Mouse (Mus musculus) liver, embryonic 14.5 days (tissue): ENCODE data around the gene Dok4. TPM values are rescaled to one million over a fixed set of nuclear protein-coding genes. Genes with fewer than 3 reads are reported as not detected.
A peak's percentile ranks its signal among the peaks of the same experiment; 100 is the strongest.

Experiments
- ATAC-seq: fragments of 200-750 bp; cut with Nextera tagmentation; 2 replicates; pipeline ENCODE4 v1.8.0; 2017; ENCODE audit warnings: moderate number of reproducible peaks, mild to moderate bottlenecking, moderate library complexity; ENCODE audit not compliant: insufficient read depth
- DNase-seq, 3 experiments: peaks; one replicate each; pipeline ENCODE4 v3.0.0-alpha.2; 2012 to 2013; ENCODE audit warnings: low read depth in 3 of 3, low spot score in 3 of 3
- H3K27ac ChIP-seq: fragments of 300-500 bp; sonication (generic); 2 replicates; pipeline ENCODE4 v1.5.1; 2014; ENCODE audit warnings: moderate library complexity, mild to moderate bottlenecking, control low read depth, inconsistent platforms
- H3K27me3 ChIP-seq: fragments of 300-500 bp; sonication (generic); 2 replicates; pipeline ENCODE4 v1.6.1; 2014; ENCODE audit warnings: mild to moderate bottlenecking, low read length, moderate library complexity; ENCODE audit not compliant: control insufficient read depth, insufficient read depth
- H3K36me3 ChIP-seq: fragments of 300-500 bp; sonication (generic); replicated peaks from 2 replicates; pipeline ENCODE4 v1.6.1; 2014; ENCODE audit warnings: low read depth; ENCODE audit not compliant: control insufficient read depth, insufficient read depth
- H3K4me1 ChIP-seq, 2 experiments: fragments of 200-500 bp in 1 of 2; fragments of 300-500 bp in 1 of 2; sonication (generic) in 1 of 2; replicated peaks; 2 replicates each; pipeline ENCODE4 v1.6.1; 2012 to 2014; ENCODE audit warnings: antibody characterized with exemption in 1 of 2, inconsistent platforms in 1 of 2, low read length in 1 of 2; ENCODE audit not compliant: control insufficient read depth in 2 of 2, insufficient read depth in 2 of 2
- H3K4me2 ChIP-seq: fragments of 300-500 bp; sonication (generic); 2 replicates; pipeline ENCODE4 v1.6.1; 2014; ENCODE audit warnings: low read depth, mild to moderate bottlenecking, control low read depth, moderate library complexity
- H3K4me3 ChIP-seq, 2 experiments: fragments of 200-500 bp in 1 of 2; fragments of 300-500 bp in 1 of 2; sonication (generic) in 1 of 2; 2 replicates each; pipeline ENCODE4 v1.5.1; 2012 to 2014; ENCODE audit warnings: low read depth in 2 of 2, low read length in 2 of 2, mild to moderate bottlenecking in 2 of 2, control low read depth in 1 of 2, inconsistent platforms in 1 of 2, moderate library complexity in 1 of 2; ENCODE audit not compliant: insufficient read depth in 1 of 2
- H3K9ac ChIP-seq: fragments of 300-500 bp; sonication (generic); replicated peaks from 2 replicates; pipeline ENCODE4 v1.6.1; 2014; ENCODE audit warnings: mild to moderate bottlenecking, control low read depth, moderate library complexity
- H3K9me3 ChIP-seq: fragments of 300-500 bp; sonication (generic); 2 replicates; pipeline ENCODE4 v1.6.1; 2016; ENCODE audit warnings: low read length, mixed read lengths; ENCODE audit not compliant: control insufficient read depth
- CTCF ChIP-seq: IDR thresholded peaks from 2 replicates; pipeline ENCODE4 v1.5.1; 2016; ENCODE audit warnings: antibody characterized with exemption, low read depth, control low read depth
- EP300 ChIP-seq: IDR thresholded peaks from 2 replicates; pipeline ENCODE4 v1.6.1; 2016; ENCODE audit warnings: antibody characterized with exemption, low read depth
- WGBS: fragments of 180-500 bp; shearing (Covaris S2); extraction: QIAGEN DNeasy Blood & Tissue Kit; methylation state at CpG from one replicate; pipeline ENCODE4 v1.1.7; 2014; ENCODE audit not compliant: insufficient replicate concordance; 5-methylcytosine and 5-hydroxymethylcytosine counted together
- polyA plus RNA-seq, 2 experiments: library from polyadenylated mRNA; depleted of rRNA in 1 of 2; stranded (reverse) in 1 of 2; unstranded in 1 of 2; fragments of >200 nt; fragmentation: Nextera tagmentation in 1 of 2; extraction: Ambion mirVana in 1 of 2; gene quantifications; 2 replicates each; pipeline versions ENCODE4 v1.2.1 to v1.2.3; 2012 to 2014

The Dok4 gene
- polyA plus RNA-seq, 2 experiments: 7.2 to 11.1 TPM

DNA sequence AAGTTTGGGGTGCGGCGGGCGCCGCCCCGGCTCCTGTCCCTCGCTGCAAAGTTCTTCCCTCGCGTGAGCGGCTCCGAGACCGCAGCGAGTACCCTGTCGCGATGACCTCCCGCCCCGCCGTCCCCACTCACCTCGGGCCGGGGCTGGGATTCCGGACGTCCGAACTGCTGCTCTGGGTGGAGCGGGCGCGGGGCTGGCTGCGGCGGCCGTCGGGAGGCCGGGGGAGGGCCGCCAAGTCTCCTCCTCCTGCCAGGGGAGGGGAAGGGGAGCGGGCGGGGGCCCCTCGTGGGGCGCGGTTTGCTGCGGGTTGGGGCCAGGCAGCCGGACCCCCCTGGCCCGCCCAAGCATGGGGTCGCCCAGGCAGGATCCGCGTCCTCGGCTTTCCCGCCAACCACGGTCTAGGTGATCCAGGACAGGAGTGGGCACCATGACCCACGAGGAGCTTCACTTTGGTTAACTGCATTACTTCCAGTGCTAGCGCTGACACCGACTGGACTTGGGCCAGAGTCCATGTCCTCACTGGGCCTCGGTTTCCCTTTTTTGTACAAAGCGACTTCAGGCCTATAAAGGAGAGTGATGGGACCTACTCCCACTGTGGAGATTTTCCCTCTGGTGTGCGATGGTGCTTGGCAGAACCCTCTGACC is 41.8 kb upstream of the Dok4 start, which contains the start of gene Ccdc102a:
TSS of gene Ccdc102a (minus strand) at position 248 of the 645 bp plus-strand sequence.
- Histone ChIP-seq H3K36me3 (no peaks in the 10 kb centered on the region), H3K27me3 (peaks cover 3% of the 10 kb centered on the region; the same call in 1 of the 2 replicates), H3K4me2 (peak within 1 kb of the TSS; percentile 95), H3K4me3 (peak within 1 kb of the TSS; percentile 62 to 76), H3K9ac (peak within 1 kb of the TSS; percentile 72), H3K9me3 (no peaks in the 10 kb centered on the region), H3K4me1 (peaks cover 15 to 32% of the 10 kb centered on the region in 2 experiments), H3K27ac (no peak within 1 kb of the TSS)
- 3% methylated on average over 45 of the region's 51 CpGs for WGBS
- ATAC-seq (peak; percentile 45), DNase-seq (no peak)
- TF ChIP-seq CTCF: no peak
- TF ChIP-seq EP300: no peak

GRCm38 (mm10) chr8:94917352-94917751 is 41.2 kb upstream of the Dok4 start:
- WGBS: under 1% methylated on average over 27 of the region's 27 CpGs
- DNase-seq (peak; percentile 61 to 67 (median 63)), ATAC-seq (peak; percentile 84)
- peak overlapping the region; percentile 72 for H3K9ac ChIP-seq
- peak overlapping the region; percentile 62 to 76 for H3K4me3 ChIP-seq
- H3K9me3 ChIP-seq: no peaks in the 10 kb centered on the region
- H3K36me3 ChIP-seq: no peaks in the 10 kb centered on the region
- H3K27ac ChIP-seq: no peak overlapping the region
- peaks cover 6% of the 10 kb centered on the region; the same call in 1 of the 2 replicates for H3K27me3 ChIP-seq
- TF ChIP-seq EP300: no peak
- TF ChIP-seq CTCF: peak; percentile 84
- H3K4me2 ChIP-seq: peak overlapping the region; percentile 95
- peaks cover 11 to 26% of the 10 kb centered on the region in 2 experiments for H3K4me1 ChIP-seq

GRCm38 (mm10) chr8:94916960-94917324 is 40.8 kb upstream of the Dok4 start:
- Histone ChIP-seq H3K36me3 (no peaks in the 10 kb centered on the region), H3K4me1 (peaks cover 7 to 22% of the 10 kb centered on the region in 2 experiments), H3K4me2 (peak overlapping the region; percentile 95), H3K27me3 (peaks cover 6% of the 10 kb centered on the region; the same call in 1 of the 2 replicates), H3K27ac (no peak overlapping the region), H3K4me3 (peak overlapping the region; percentile 62 to 76), H3K9me3 (no peaks in the 10 kb centered on the region), H3K9ac (peak overlapping the region; percentile 43)
- WGBS: 6% methylated on average over 10 of the region's 10 CpGs
- no peak for TF ChIP-seq EP300
- no peak for TF ChIP-seq CTCF
- ATAC-seq (peak; percentile 11; the same call in 1 of the 2 replicates), DNase-seq (no peak)

DNA sequence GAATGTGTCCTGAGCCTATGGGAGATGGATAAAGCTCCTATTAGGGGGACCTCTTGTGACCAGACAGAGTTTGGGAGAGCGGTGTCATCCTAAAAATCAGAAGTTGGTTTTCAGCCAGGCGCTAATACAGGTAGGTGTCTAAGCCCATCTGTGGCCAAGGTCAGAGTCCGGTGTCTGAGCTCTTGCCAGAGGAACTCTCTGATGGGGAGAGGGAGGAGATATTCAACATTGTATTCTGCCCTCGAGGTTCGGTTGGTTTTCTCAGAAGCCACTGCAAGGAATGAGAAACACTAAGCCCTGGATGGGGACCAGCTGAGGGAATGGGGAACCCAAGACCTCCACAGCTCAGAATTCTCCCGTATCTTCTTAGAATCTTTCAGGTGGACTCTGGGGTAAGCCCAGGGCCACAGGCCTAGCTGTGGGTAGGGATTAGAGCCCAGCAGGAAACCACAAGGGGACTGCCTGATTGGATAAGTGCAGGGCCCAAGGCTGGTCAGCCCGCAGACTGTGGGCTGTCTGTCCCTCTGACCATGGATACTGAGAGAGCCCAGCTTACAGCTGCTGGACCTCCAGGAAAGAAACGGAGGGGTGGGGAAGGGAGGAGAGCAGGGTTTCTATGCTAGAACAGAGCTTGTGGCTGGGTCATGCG is 40.3 kb upstream of the Dok4 start:
- Histone ChIP-seq H3K27me3 (peaks cover 6% of the 10 kb centered on the region; the same call in 1 of the 2 replicates), H3K36me3 (no peaks in the 10 kb centered on the region), H3K27ac (no peak overlapping the region), H3K9me3 (no peaks in the 10 kb centered on the region), H3K4me3 (peak overlapping the region; percentile 62 to 76; a peak in 2 of 4 replicates), H3K4me1 (peaks cover 5 to 17% of the 10 kb centered on the region in 2 experiments), H3K4me2 (peak overlapping the region; percentile 95), H3K9ac (no peak overlapping the region; the same call in 1 of the 2 replicates)
- DNase-seq (no peak), ATAC-seq (no peak)
- 22% methylated on average over 9 of the region's 9 CpGs for WGBS
- no peak for TF ChIP-seq CTCF
- no peak for TF ChIP-seq EP300

- no peaks in the 10 kb centered on the region for H3K36me3 ChIP-seq
- H3K4me2 ChIP-seq: no peak overlapping the region
- peaks cover 5 to 17% of the 10 kb centered on the region in 2 experiments for H3K4me1 ChIP-seq
- H3K4me3 ChIP-seq: no peak overlapping the region
- DNase-seq (no peak), ATAC-seq (no peak)
- H3K27ac ChIP-seq: no peak overlapping the region
- H3K9ac ChIP-seq: no peak overlapping the region
- TF ChIP-seq CTCF (no peak), EP300 (no peak)
- WGBS: 74% methylated on average over 3 of the region's 3 CpGs
- peaks cover 6% of the 10 kb centered on the region; the same call in 1 of the 2 replicates for H3K27me3 ChIP-seq
- H3K9me3 ChIP-seq: no peaks in the 10 kb centered on the region
Observed at GRCm38 (mm10) chr8:94914701-94915101, 38.6 kb upstream of the Dok4 start.
